Mouse (Mus musculus) E14TG2a.4 (cell line): Measurements from ENCODE around the gene Vmac.

Source experiments
- CTCF ChIP-seq: conservative IDR thresholded peaks from 2 replicates; pipeline ENCODE4 v1.5.1; 2014; ENCODE audit warnings: low read length
- NANOG ChIP-seq: IDR thresholded peaks from 2 replicates; pipeline ENCODE4 v1.6.1; 2014; ENCODE audit warnings: borderline replicate concordance, low read length, mixed read lengths
- POU5F1 ChIP-seq: IDR thresholded peaks from 2 replicates; pipeline ENCODE4 v1.6.1; 2014; ENCODE audit warnings: low read length, borderline replicate concordance

DNA sequence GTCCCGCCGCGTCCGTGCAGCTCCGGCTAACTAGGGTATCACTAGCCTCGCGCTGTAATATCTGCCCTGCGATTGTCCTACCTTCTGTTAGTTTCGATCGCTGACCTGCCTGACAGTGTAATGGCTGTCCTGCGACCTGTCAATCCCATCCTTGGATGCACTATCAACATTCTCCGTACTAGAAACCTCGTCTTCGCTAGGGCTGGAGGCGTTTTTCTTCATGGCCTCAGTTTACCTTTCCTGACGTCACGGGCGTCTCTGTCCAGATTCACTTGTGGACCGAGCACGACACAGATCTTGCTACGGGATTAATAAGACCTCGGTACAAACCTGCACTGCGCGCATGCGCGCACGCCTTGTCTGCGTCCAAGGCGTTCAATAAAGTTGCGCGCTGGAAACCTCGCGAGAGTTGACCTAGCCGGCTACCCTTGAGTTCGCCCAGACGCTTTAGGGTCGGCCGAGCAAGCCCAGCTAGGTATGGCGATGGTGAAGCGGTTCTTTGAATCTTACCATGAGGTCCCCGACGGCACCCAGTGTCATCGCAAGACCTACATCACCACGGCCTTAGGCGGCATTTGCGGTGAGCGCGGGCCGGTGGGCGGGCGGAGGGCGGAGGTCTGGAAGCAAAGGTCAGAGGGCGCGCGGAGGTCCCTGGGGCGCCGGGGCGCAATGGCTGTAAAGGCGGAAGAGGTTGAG lies at the start of gene Vmac, which contains the start of gene Ndufa11:
- TF ChIP-seq CTCF (no peak), POU5F1 (no peak), NANOG (no peak)
